Mouse (Mus musculus) right cerebral cortex, postnatal 14 days (tissue): ENCODE measurements at regions not wholly inside any gene's neighbourhood (a gene's known extent, or its start where the extent isn't known, plus 50 kb on each side); places are given as distances from the start of the nearest gene placed in this dataset.
"Not testable (repeated sequence)": the region's sequence is repeated elsewhere in the genome, so short reads cannot be mapped to it uniquely, and the experiment has no call there.

Source experiments
- DNase-seq: peaks from one replicate; pipeline ENCODE4 v3.0.0; 2022

GRCm38 (mm10) chr3:21974766-21975165 is 101.7 kb upstream of the Tbl1xr1 start:
- DNase-seq = no peak

GRCm38 (mm10) chr3:21977775-21978174 is 98.7 kb upstream of the Tbl1xr1 start:
- no peak for DNase-seq

DNA sequence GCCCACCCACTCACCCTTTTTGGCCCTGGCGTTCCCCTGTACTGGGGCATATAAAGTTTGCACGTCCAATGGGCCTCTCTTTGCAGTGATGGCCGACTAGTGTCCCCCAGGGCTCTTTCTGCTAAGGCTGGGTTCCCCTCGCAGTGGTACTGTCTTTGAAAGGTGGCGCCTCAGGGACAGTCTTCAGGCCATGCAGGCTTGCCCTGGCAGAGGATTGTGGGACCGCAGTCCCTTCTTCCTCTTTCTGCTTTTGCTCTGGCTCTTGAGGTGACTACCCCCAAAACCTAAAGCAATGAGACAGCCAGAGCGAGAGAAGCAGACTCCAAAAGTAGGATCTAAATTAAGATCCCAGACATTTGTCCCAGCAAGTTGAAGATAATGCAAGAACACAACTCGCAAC is 93.5 kb upstream of the Tbl1xr1 start:
- DNase-seq = no peak

DNA sequence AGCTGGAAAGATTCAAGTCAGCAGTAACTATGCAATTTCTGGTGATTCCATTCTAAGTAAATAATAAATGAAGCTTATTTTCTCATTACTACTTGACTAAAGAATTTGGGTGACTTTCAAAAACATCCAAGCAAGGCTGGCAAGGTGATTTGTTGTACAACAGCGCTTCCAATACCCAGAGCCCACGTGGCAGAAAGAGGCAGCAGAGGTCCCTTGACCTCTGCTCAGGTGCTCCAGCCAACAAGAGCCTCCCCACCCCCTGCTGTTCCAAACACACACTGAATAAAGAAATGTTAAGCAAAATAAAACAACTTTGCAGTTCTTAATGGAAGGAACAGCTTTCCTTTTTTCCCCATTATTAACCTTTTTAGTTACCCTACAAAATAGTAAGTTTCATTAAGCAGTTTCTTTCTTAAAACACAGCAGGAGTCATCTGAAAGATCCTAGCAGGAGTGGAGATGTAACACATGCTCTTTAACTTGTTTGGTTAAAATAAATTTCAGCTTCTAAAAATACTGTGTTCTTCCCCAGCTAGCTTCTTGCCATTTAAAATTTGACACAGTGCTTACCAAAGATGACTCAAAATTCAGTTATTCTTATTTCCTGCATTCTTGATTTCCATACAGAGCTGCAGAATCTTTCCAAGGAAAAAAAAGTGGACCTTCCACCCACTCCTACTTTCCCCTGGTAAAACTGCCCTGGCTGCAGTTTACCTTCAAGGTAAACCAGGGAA is 92.3 kb upstream of the Tbl1xr1 start:
- no peak for DNase-seq

- DNase-seq = no peak
Measured at GRCm38 (mm10) chr3:21984807-21985206, 91.6 kb upstream of the Tbl1xr1 start.

GRCm38 (mm10) chr3:21986164-21986892 is 90.1 kb upstream of the Tbl1xr1 start:
- no peak for DNase-seq

DNA sequence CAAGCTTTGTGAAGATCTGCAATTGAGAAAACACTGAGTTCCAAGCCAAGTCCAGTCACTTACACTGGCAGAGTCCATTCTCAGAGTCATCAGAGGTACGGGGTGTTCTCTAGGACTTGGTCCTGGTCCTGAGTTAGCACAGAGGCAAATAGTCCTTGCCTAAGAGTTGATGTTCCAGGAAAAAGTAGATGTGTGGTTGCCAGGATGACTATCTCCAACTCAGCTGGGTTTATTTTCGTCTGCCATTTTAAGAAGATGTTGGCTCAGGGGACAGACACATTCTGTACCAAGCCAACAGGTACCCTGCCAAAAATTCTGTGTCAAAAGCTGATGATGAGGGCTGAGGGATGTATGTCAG is 89.6 kb upstream of the Tbl1xr1 start:
- DNase-seq = no peak

- no peak for DNase-seq
Measured at GRCm38 (mm10) chr3:21987455-21988009, 88.9 kb upstream of the Tbl1xr1 start.

DNA sequence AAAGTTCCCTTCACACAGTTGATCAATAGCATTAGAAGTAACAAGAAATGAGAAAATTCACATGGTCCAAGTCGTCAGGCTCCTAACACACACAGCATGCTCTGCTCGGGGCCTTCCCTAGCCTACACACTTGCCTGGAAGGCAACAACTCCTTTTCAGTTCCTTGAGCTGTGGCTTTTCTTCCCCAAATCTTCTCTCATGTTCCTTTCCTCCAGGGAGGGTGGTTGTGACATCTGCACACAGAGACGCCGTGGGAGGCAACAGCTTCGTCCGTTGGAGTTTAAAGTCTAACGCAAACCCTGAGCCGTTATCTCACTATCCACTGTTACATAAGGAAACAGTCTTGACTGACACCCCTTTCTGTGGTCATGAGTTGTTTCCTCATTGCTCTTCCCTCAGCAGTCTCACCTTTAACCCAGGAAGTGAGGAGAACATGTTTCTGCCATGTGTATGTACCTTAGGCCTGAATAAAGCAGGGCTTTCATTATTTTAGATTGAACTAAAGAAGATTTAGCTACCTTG is 88.4 kb upstream of the Tbl1xr1 start:
- peak; percentile 11 for DNase-seq

GRCm38 (mm10) chr3:21990526-21990925 is 85.9 kb upstream of the Tbl1xr1 start:
- DNase-seq = no peak

GRCm38 (mm10) chr3:21991681-21992152 is 84.7 kb upstream of the Tbl1xr1 start:
- DNase-seq = peak; percentile 8

DNA sequence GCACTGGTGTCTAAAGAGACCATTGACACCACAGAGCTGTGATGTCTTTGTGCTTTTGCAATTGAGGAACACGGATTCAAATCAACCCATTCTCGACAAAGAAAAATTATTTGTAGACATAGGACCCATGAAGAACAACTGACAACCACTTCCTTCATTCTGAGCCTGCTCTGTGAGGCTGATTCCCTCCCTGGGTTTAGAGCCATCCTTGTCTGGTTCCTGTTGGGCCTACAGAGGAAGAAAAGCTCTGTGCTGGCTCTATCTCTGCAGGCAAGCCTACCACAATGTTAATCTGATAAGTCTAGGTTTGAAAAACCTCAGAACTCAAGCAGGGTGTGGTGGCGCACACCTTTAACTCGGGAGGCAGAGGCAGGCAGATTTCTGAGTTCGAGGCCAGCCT is 84.2 kb upstream of the Tbl1xr1 start:
- no peak for DNase-seq

- no peak for DNase-seq
Measured at GRCm38 (mm10) chr3:21993961-21994360, 82.5 kb upstream of the Tbl1xr1 start.

DNA sequence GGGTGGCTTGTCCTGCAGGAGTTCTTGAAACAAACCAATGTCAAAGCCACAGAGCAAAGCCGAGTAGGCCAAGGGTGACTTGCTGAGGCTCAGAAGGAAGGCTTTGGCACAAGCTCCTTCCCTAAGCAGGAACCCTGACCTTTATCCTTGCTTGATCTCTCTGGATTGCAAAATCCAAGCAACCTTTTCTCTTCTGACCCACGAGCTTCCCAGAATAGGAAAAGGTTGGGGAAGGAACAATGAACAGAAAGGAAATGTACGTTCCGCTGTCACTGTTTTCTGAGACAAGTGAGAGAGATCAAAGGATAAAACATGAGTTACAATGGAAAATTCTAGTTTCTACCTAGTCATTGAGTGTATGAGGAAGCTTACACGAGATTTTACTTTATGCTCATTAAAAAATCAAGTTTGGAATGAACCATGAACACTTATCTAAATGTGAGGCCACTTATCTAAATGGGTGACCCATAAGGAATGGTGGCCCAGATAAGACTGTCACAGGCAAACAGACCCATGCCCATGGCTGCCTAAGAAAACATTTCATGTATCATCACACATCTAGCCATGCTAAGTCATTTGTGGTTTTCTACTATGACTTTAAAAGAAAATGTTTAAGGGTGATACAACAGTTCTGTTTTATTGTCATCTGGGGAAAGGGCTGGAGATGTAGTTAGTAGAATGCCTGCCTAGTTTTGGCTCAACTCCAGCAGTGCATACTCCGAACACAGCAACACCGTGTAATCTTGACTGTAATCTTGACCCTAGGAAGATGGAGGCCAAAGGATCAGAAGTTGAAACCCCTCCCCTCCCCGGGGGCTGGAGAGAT is 80.7 kb upstream of the Tbl1xr1 start:
- DNase-seq = no peak

- no peak for DNase-seq
Measured at GRCm38 (mm10) chr3:21997387-21997786, 79.1 kb upstream of the Tbl1xr1 start.

- no peak for DNase-seq
Measured at GRCm38 (mm10) chr3:22005456-22005855, 71.0 kb upstream of the Tbl1xr1 start.

DNA sequence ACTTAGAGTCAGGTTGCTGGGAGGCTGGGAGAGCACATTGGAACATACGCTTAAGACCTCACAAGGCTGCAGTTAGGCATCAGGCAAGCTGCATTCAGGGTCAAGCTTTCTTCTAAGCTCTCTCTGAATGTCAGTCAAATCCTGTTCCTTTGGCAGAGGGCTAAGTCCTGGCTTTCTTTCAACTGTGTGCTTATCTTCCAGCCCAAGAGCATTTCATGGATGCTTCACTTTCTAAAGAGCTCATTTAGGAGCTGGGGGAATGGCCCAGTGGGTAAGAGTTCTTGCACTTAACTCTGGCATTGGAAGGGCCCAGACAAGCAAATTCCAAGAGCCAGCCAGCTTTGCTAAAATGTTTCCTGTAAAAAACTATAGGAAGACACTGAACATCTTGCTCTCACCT is 70.3 kb upstream of the Tbl1xr1 start:
- no peak for DNase-seq

GRCm38 (mm10) chr3:22006651-22007050 is 69.8 kb upstream of the Tbl1xr1 start:
- DNase-seq = no peak

- DNase-seq = no peak
Measured at GRCm38 (mm10) chr3:22007736-22008135, 68.7 kb upstream of the Tbl1xr1 start.

- DNase-seq = no peak
Measured at GRCm38 (mm10) chr3:22008432-22008831, 68.0 kb upstream of the Tbl1xr1 start.

DNA sequence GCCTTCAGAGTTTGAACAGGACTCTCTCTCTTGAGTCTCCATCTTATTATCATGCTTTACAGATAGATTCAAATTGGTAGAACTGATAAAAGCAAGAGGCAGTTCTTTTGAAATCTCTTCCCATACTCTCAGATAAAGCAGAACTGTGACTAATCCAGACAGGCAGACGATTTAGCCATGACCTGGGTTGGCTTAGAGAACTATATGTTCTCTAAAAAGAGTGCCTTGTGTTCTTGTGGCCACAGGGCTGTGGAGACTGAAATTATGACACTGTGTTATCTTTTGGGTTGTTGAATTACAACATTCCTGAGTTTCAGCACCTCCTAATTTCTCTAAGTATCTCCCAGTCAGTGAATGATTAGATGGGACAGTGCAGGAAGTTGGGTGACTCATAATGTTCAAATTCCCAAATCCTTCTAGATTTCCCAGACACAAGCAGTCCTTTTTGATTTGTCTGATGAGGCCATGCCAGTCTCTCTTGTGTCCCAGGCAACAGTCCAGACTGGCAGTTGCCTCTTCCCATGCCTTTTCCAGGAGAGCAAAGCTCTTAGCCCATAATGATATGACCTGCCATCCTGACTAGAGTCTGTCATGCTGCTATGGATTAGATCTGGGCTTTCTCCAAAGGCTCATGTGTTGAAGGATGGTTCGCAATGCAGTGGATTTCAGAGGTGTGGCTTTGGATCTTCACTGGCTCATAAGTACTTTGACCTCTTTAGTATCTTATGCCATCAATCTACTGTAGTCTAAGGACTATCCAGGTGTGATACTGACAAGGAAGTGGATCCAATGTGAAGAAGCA is 66.4 kb upstream of the Tbl1xr1 start:
- DNase-seq = no peak

DNA sequence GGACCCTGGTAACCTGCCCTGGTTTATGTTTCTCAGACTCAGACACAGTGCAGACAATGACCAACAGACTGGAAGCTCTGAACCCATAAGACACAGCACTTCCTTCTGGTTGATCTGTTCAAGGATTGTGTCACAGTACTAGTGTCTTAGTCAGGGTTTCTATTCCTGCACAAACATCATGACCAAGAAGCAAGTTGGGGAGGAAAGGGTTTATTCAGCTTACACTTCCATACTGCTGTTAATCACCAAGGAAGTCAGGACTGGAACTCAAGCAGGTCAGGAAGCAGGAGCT is 65.8 kb upstream of the Tbl1xr1 start:
- not testable (repeated sequence) for DNase-seq
